Mouse (Mus musculus) liver, embryonic 14.5 days (tissue): ENCODE results near the gene Htr1f.

Experiments
- CTCF ChIP-seq: IDR thresholded peaks from 2 replicates; pipeline ENCODE4 v1.5.1; 2016; ENCODE audit warnings: antibody characterized with exemption, low read depth, control low read depth
- EP300 ChIP-seq: IDR thresholded peaks from 2 replicates; pipeline ENCODE4 v1.6.1; 2016; ENCODE audit warnings: antibody characterized with exemption, low read depth

DNA sequence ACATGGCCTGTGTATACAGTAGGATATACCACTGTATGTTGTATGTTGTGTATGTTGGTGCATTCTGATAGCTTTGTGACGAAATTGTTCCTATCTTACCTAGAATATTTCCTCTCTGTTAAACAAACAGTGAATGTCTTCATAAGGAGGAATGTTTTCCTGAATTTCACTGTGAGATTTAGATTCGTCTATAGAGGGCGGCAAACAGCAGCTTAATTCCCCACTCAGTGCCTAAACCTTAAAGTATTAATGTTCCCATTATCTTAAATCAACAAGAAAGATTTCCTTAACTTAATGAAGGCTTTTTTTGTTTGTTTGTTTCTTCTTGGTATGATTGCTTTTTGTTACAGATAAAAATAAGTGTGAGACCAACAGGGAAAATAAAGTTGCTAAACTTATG, 198.5 kb downstream of the Htr1f start:
- no peak; the same call in 1 of the 2 replicates for TF ChIP-seq CTCF
- no peak for TF ChIP-seq EP300
